Mouse (Mus musculus): Measurements from ENCODE around the gene Abhd17c. TPM values are rescaled to one million over a fixed set of nuclear protein-coding genes. Genes with fewer than 3 reads are reported as not detected.
A peak's percentile ranks its signal among the peaks of the same experiment; 100 is the strongest.

Gene Abhd17c
- total and polyA plus RNA-seq, 3 experiments: 29.5 to 34.8 (median 32.7) TPM

DNA sequence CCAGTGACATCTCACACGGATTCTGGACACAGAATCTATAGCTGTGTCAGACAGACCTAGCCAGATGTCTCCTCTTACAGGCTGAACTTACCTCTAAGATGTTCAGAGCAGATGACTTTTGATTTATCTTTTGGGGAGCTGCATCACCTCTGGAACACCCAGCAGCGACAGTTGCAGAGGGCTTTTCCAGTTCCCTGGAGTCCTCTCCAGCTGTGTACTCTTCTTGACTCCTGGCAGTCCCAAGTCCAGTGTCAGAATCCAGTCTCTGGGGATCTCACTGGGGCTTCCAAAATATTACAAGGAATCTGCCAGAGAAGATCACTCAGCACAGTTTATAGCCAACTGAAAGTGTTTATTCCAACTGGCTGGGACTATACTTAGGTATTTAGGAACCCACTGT is 12.7 kb upstream of the Abhd17c start:
- H3K27ac ChIP-seq: no peak overlapping the region
- H3K4me3 ChIP-seq: no peak overlapping the region
- H3K79me2 ChIP-seq (replicated peaks; ENCODE audit: control insufficient read depth, insufficient read depth, low read length): no peaks in the 10 kb centered on the region
- no peak for DNase-seq
- H3K4me1 ChIP-seq (ENCODE audit: control insufficient read depth, insufficient read depth, low read length): no peaks in the 10 kb centered on the region
- TF ChIP-seq EP300 (IDR thresholded peaks at IDR 0.05; ENCODE audit: insufficient read depth, low read depth, low read length) (no peak), POLR2A (IDR thresholded peaks at IDR 0.05; ENCODE audit: insufficient read depth, low read depth, low read length) (no peak), CTCF (IDR thresholded peaks at IDR 0.05) (no peak)
- intact Hi-C loops (cut with DNase I): no loop called here
- H3K9ac ChIP-seq (ENCODE audit: low read depth, low read length): no peak overlapping the region
- H3K27me3 ChIP-seq (ENCODE audit: control insufficient read depth, insufficient read depth, low read length): no peaks in the 10 kb centered on the region
- 63% methylated on average over 2 of the region's 2 CpGs for WGBS
- H3K36me3 ChIP-seq (ENCODE audit: control insufficient read depth, insufficient read depth, low read length): no peaks in the 10 kb centered on the region

DNA sequence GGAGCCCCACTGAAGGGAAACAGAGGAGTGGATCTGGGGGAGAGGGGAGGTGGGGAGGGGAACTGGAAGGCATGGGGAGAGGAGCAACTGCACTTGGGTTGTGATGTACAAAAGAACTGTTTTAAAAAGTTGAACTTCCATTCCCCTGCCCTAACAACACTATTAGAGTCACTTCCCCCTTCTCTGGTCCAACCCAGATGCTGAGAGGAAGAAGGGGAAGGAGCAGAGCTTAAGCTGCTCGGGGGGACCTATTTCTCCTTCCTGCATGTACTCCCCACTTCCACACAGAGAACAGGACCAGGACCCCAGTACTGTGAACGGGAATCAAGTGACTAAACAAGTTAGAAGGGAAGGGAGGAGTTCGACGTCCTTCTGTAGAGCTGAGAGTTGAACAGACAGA is 11.9 kb upstream of the Abhd17c start:
- no peak for DNase-seq
- Histone ChIP-seq H3K4me1 (ENCODE audit: control insufficient read depth, insufficient read depth, low read length) (no peaks in the 10 kb centered on the region), H3K27ac (no peak overlapping the region), H3K36me3 (ENCODE audit: control insufficient read depth, insufficient read depth, low read length) (no peaks in the 10 kb centered on the region), H3K9ac (ENCODE audit: low read depth, low read length) (no peak overlapping the region), H3K79me2 (replicated peaks; ENCODE audit: control insufficient read depth, insufficient read depth, low read length) (no peaks in the 10 kb centered on the region), H3K27me3 (ENCODE audit: control insufficient read depth, insufficient read depth, low read length) (no peaks in the 10 kb centered on the region), H3K4me3 (no peak overlapping the region)
- TF ChIP-seq POLR2A (IDR thresholded peaks at IDR 0.05; ENCODE audit: insufficient read depth, low read depth, low read length): no peak
- TF ChIP-seq EP300 (IDR thresholded peaks at IDR 0.05; ENCODE audit: insufficient read depth, low read depth, low read length): no peak
- intact Hi-C loops (cut with DNase I): no loop called here
- 73% methylated on average over 4 of the region's 4 CpGs for WGBS

DNA sequence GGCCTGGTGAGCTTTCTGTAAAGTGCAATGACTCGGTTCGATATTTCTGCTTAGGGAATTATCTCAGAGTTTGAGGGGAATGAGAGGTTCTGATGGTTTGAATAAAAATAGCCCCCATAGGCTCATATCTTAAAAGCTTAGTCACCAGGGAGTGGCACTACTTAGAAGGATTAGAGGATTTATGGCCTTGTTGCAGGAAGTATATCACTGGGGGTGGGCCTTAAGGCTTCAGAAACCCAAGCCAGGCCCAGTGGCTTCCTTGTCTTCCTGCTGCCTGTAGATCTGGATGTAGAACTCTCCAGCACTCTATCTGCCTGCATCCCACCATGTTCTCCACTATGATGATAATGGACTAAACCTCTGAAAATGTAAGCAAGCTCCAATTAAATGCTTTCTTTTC is 7.7 kb upstream of the Abhd17c start:
- H3K4me3 ChIP-seq: no peak overlapping the region
- H3K9ac ChIP-seq (ENCODE audit: low read depth, low read length): no peak overlapping the region
- TF ChIP-seq CTCF (IDR thresholded peaks at IDR 0.05) (no peak), EP300 (IDR thresholded peaks at IDR 0.05; ENCODE audit: insufficient read depth, low read depth, low read length) (no peak)
- 61% methylated on average over 2 of the region's 2 CpGs for WGBS
- no peaks in the 10 kb centered on the region for H3K36me3 ChIP-seq (ENCODE audit: control insufficient read depth, insufficient read depth, low read length)
- no peaks in the 10 kb centered on the region for H3K79me2 ChIP-seq (replicated peaks; ENCODE audit: control insufficient read depth, insufficient read depth, low read length)
- H3K4me1 ChIP-seq (ENCODE audit: control insufficient read depth, insufficient read depth, low read length): no peaks in the 10 kb centered on the region
- H3K27me3 ChIP-seq (ENCODE audit: control insufficient read depth, insufficient read depth, low read length): no peaks in the 10 kb centered on the region
- no peak for DNase-seq
- no peak overlapping the region for H3K27ac ChIP-seq
- intact Hi-C loops (cut with DNase I): no loop called here

DNA sequence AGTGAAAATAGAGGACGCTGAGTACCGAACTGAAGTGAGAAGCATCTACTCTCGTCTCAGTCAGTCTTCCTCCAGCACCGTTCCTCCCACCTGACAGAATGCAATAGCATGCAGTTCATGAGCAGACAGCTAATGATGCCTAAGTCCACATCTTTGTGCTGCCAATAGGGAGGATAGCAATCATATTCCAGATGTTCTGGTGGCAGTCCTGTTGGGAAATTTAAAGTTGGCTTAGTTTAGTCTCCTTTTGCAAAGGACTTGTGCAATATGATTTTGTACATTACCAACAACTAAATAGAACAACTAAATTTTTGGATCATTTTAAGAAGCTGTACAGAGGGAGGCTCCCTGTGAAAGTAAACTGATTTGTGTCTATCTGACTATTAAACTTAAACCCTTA is 2.1 kb upstream of the Abhd17c start:
- Histone ChIP-seq H3K79me2 (replicated peaks; ENCODE audit: control insufficient read depth, insufficient read depth, low read length) (no peaks in the 10 kb centered on the region), H3K27me3 (ENCODE audit: control insufficient read depth, insufficient read depth, low read length) (no peaks in the 10 kb centered on the region), H3K9ac (ENCODE audit: low read depth, low read length) (no peak overlapping the region), H3K4me1 (ENCODE audit: control insufficient read depth, insufficient read depth, low read length) (no peaks in the 10 kb centered on the region), H3K27ac (no peak overlapping the region), H3K4me3 (no peak overlapping the region), H3K36me3 (ENCODE audit: control insufficient read depth, insufficient read depth, low read length) (no peaks in the 10 kb centered on the region)
- no peak for DNase-seq
- intact Hi-C loops (cut with DNase I): loop anchor here (5.0 kb wide), 2 partner anchors 37 to 262 kb away; no protein-coding TSS in a partner anchor
- 90% methylated on average over 4 of the region's 4 CpGs for WGBS
- TF ChIP-seq CTCF (IDR thresholded peaks at IDR 0.05): no peak
- no peak for TF ChIP-seq EP300 (IDR thresholded peaks at IDR 0.05; ENCODE audit: insufficient read depth, low read depth, low read length)
- no peak for TF ChIP-seq POLR2A (IDR thresholded peaks at IDR 0.05; ENCODE audit: insufficient read depth, low read depth, low read length)

DNA sequence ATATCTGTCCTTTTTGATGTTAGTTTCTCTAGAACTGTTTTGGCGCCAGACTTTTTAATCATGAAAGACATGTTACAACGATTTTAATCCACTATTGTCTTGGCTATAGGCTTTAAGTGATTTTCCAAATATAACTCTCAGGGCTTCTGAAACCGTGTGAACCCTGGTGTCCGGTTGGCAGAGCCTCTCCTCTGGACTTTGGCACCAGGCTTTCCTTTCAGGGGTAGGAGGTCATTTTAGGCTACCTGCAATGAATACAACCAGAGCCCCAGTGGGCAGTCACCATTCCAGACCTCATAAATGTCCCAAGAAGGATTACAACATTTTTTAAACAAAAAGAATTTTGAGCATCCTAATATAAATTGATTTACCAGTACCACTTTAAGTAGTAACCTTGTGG is 1.1 kb upstream of the Abhd17c start:
- Histone ChIP-seq H3K9ac (ENCODE audit: low read depth, low read length) (no peak overlapping the region), H3K79me2 (replicated peaks; ENCODE audit: control insufficient read depth, insufficient read depth, low read length) (no peaks in the 10 kb centered on the region; the same call in 1 of the 2 replicates), H3K4me3 (no peak overlapping the region), H3K27ac (no peak overlapping the region), H3K27me3 (ENCODE audit: control insufficient read depth, insufficient read depth, low read length) (no peaks in the 10 kb centered on the region), H3K4me1 (ENCODE audit: control insufficient read depth, insufficient read depth, low read length) (no peaks in the 10 kb centered on the region), H3K36me3 (ENCODE audit: control insufficient read depth, insufficient read depth, low read length) (no peaks in the 10 kb centered on the region)
- DNase-seq: no peak
- intact Hi-C loops (cut with DNase I): loop anchor here (5.0 kb wide), 2 partner anchors 36 to 261 kb away; no protein-coding TSS in a partner anchor
- TF ChIP-seq EP300 (IDR thresholded peaks at IDR 0.05; ENCODE audit: insufficient read depth, low read depth, low read length) (no peak), POLR2A (IDR thresholded peaks at IDR 0.05; ENCODE audit: insufficient read depth, low read depth, low read length) (no peak), CTCF (IDR thresholded peaks at IDR 0.05) (no peak)
- WGBS: 48% methylated on average over 4 of the region's 4 CpGs

DNA sequence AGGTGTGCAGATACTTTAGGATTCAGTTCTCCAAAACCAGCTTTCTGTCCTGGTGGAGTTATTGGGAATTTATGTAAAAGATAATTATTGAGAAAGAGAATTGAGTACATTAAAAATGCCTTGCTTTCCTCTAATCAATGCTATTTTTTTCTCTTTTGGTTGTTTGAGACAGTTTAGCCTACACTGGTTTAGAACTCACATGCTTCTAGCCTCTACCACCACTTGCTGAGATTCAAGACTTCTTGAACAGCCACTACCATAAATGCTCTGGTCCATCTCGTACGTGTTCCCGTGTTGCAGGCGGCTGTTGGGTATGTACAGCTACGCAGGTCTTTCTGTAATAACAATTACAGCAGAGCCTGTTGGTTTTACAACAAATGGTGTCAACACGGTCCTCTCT is 681 bp upstream of the Abhd17c start:
- Histone ChIP-seq H3K27me3 (ENCODE audit: control insufficient read depth, insufficient read depth, low read length) (no peaks in the 10 kb centered on the region), H3K9ac (ENCODE audit: low read depth, low read length) (no peak overlapping the region), H3K4me3 (peak overlapping the region; percentile 86), H3K27ac (no peak overlapping the region), H3K79me2 (replicated peaks; ENCODE audit: control insufficient read depth, insufficient read depth, low read length) (no peaks in the 10 kb centered on the region; the same call in 1 of the 2 replicates), H3K4me1 (ENCODE audit: control insufficient read depth, insufficient read depth, low read length) (no peaks in the 10 kb centered on the region), H3K36me3 (ENCODE audit: control insufficient read depth, insufficient read depth, low read length) (no peaks in the 10 kb centered on the region)
- no peak for DNase-seq
- intact Hi-C loops (cut with DNase I): loop anchor here (5.0 kb wide), 2 partner anchors 35 to 260 kb away; no protein-coding TSS in a partner anchor
- WGBS: 43% methylated on average over 6 of the region's 6 CpGs
- no peak for TF ChIP-seq POLR2A (IDR thresholded peaks at IDR 0.05; ENCODE audit: insufficient read depth, low read depth, low read length)
- peak; percentile 43 for TF ChIP-seq CTCF (IDR thresholded peaks at IDR 0.05)
